Mouse (Mus musculus): Measurements from ENCODE around the gene Gm10378.
"Not testable (repeated sequence)": the region's sequence is repeated elsewhere in the genome, so short reads cannot be mapped to it uniquely, and the experiment has no call there.

The Gm10378 gene

DNA sequence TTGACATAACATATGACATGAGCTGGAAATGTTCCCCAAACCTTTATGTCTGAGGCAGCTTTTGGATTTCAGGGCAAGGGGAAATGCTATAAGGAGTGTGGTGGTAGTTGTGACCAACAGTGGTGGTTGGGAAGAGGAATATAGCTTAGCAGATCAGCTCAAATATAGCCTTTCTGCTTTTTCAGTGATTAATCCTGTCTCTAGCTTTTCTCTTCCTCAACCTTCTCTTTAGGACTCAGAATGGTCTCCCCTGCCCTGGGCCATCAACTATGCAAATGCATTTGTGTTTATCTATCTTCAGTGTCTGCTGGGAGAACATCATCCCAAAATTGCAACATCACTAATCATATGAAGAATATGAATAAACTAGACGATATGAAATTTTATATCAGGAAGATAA, at the start of gene Gm10378:
Gm10378 (plus strand) TSS at position 301 of the 400 bp plus-strand sequence.
- DNase-seq (ENCODE audit: low read depth in 2 of 2, low spot score in 2 of 2) = not testable (repeated sequence)

- DNase-seq (ENCODE audit: low read depth in 2 of 2, low spot score in 2 of 2) = not testable (repeated sequence)
Observed at GRCm38 (mm10) chr14:42641817-42642216, 13.9 kb upstream of the Gm10378 start, which contains the start of gene Gm3633. TSS of gene Gm3633 (minus strand) at chr14:42641917.
